Mouse (Mus musculus) kidney, postnatal 0 days (tissue): Measurements from ENCODE around the gene Rnasek. TPM values are rescaled to one million over a fixed set of nuclear protein-coding genes. Genes with fewer than 3 reads are reported as not detected.

ENCODE experiments used
- ATAC-seq: fragments of 200-750 bp; cut with Nextera tagmentation; replicated peaks from 2 replicates; pipeline ENCODE4 v1.8.0; 2017; ENCODE audit warnings: low read depth, moderate number of reproducible peaks, moderate TSS enrichment, moderate library complexity; ENCODE audit not compliant: low FRiP score
- DNase-seq: peaks from one replicate; pipeline ENCODE4 v3.0.0-alpha.2; 2016; ENCODE audit warnings: low spot score
- H3K27ac ChIP-seq: fragments of 300-500 bp; sonication (generic); 2 replicates; pipeline ENCODE4 v1.5.1; 2014; ENCODE audit warnings: mild to moderate bottlenecking
- H3K27me3 ChIP-seq: fragments of 300-500 bp; sonication (generic); 2 replicates; pipeline ENCODE4 v1.6.1; 2014; ENCODE audit warnings: low read length, mixed read lengths; ENCODE audit not compliant: insufficient read depth
- H3K36me3 ChIP-seq: fragments of 300-500 bp; sonication (generic); 2 replicates; pipeline ENCODE4 v1.6.1; 2014; ENCODE audit warnings: low read length, mixed read lengths; ENCODE audit not compliant: insufficient read depth
- H3K4me1 ChIP-seq: fragments of 300-500 bp; sonication (generic); replicated peaks from 2 replicates; pipeline ENCODE4 v1.6.1; 2014; ENCODE audit warnings: antibody characterized with exemption, low read length, mixed read lengths; ENCODE audit not compliant: insufficient read depth
- H3K4me2 ChIP-seq: fragments of 300-500 bp; sonication (generic); 2 replicates; pipeline ENCODE4 v1.6.1; 2014; ENCODE audit warnings: mild to moderate bottlenecking, low read length, moderate library complexity, mixed read lengths
- H3K4me3 ChIP-seq: fragments of 300-500 bp; sonication (generic); replicated peaks from 2 replicates; pipeline ENCODE4 v1.5.1; 2014; ENCODE audit warnings: low read depth, low read length
- H3K9ac ChIP-seq: fragments of 300-500 bp; sonication (generic); 2 replicates; pipeline ENCODE4 v1.6.1; 2014; ENCODE audit warnings: low read depth, low read length
- H3K9me3 ChIP-seq: fragments of 300-500 bp; sonication (generic); replicated peaks from 2 replicates; pipeline ENCODE4 v1.6.1; 2016; ENCODE audit warnings: low read length, inconsistent platforms, mixed read lengths
- CTCF ChIP-seq: IDR thresholded peaks from 2 replicates; pipeline ENCODE4 v1.5.1; 2016; ENCODE audit warnings: antibody characterized with exemption, low read depth, mild to moderate bottlenecking, moderate library complexity
- WGBS: fragments of 180-500 bp; shearing (Covaris S2); extraction: QIAGEN DNeasy Blood & Tissue Kit; methylation state at CpG from one replicate; pipeline ENCODE4 v1.1.7; 2014; 5-methylcytosine and 5-hydroxymethylcytosine counted together
- polyA plus RNA-seq: library from polyadenylated mRNA; unstranded; fragments of >200 nt; fragmentation: Nextera tagmentation; extraction: Ambion mirVana; gene quantifications from 2 replicates; pipeline ENCODE4 v1.2.1, GENCODE M21; 2015

The Rnasek gene
- polyA plus RNA-seq, 1 experiment from 2014 or later, result 455 TPM

- Histone ChIP-seq H3K4me1 (no peaks in the 10 kb centered on the region), H3K9ac (peak overlapping the region; percentile 59), H3K27ac (peak overlapping the region; percentile 81), H3K4me3 (peak overlapping the region; percentile 39), H3K36me3 (no peaks in the 10 kb centered on the region), H3K27me3 (peaks cover 5% of the 10 kb centered on the region), H3K9me3 (no peaks in the 10 kb centered on the region), H3K4me2 (peak overlapping the region; percentile 82)
- TF ChIP-seq CTCF, result no peak
- DNase-seq (no peak), ATAC-seq (no peak)
- 2% methylated on average over 24 of the region's 24 CpGs for whole genome bisulfite sequencing
Measured at GRCm38 (mm10) chr11:70220323-70220722, 19.3 kb downstream of the Rnasek start.

- TF ChIP-seq CTCF, result no peak
- Histone ChIP-seq H3K36me3 (no peaks in the 10 kb centered on the region), H3K4me2 (peak overlapping the region; percentile 82), H3K9ac (peak overlapping the region; percentile 59), H3K4me1 (peaks cover 3% of the 10 kb centered on the region; the same call in 1 of the 2 replicates), H3K27me3 (peaks cover 6% of the 10 kb centered on the region), H3K4me3 (peak overlapping the region; percentile 39), H3K9me3 (no peaks in the 10 kb centered on the region), H3K27ac (peak overlapping the region; percentile 81; the same call in 1 of the 2 replicates)
- no peak for DNase-seq
- WGBS, result 60% methylated on average over 7 of the region's 7 CpGs
- no peak for ATAC-seq
Measured at GRCm38 (mm10) chr11:70219873-70220272, 19.8 kb downstream of the Rnasek start.

- Histone ChIP-seq H3K4me2 (peak overlapping the region; percentile 82; the same call in 1 of the 2 replicates), H3K9me3 (no peaks in the 10 kb centered on the region), H3K27me3 (peaks cover 8% of the 10 kb centered on the region), H3K36me3 (no peaks in the 10 kb centered on the region), H3K4me1 (peaks cover 12% of the 10 kb centered on the region), H3K27ac (peak overlapping the region; percentile 14; the same call in 1 of the 2 replicates), H3K9ac (no peak overlapping the region), H3K4me3 (no peak overlapping the region)
- ATAC-seq, result no peak
- 85% methylated on average over 15 of the region's 15 CpGs for WGBS
- DNase-seq, result no peak
- TF ChIP-seq CTCF, result no peak
Measured at GRCm38 (mm10) chr11:70218741-70219470, 20.7 kb downstream of the Rnasek start.

GRCm38 (mm10) chr11:70218039-70218438 is 21.6 kb downstream of the Rnasek start:
- WGBS, result 56% methylated on average over 4 of the region's 4 CpGs
- DNase-seq, result no peak
- Histone ChIP-seq H3K36me3 (no peaks in the 10 kb centered on the region), H3K27ac (peak overlapping the region; percentile 39), H3K4me3 (no peak overlapping the region), H3K4me1 (peaks cover 16% of the 10 kb centered on the region), H3K9me3 (no peaks in the 10 kb centered on the region), H3K4me2 (no peak overlapping the region), H3K27me3 (peaks cover 8% of the 10 kb centered on the region), H3K9ac (no peak overlapping the region)
- no peak for ATAC-seq
- no peak for TF ChIP-seq CTCF

- Histone ChIP-seq H3K4me3 (no peak overlapping the region), H3K9me3 (no peaks in the 10 kb centered on the region), H3K4me2 (no peak overlapping the region), H3K9ac (no peak overlapping the region), H3K27ac (no peak overlapping the region), H3K27me3 (peaks cover 8% of the 10 kb centered on the region), H3K36me3 (no peaks in the 10 kb centered on the region), H3K4me1 (peaks cover 16% of the 10 kb centered on the region)
- ATAC-seq, result no peak
- DNase-seq, result no peak
- no peak for TF ChIP-seq CTCF
- 79% methylated on average over 3 of the region's 3 CpGs for WGBS
Measured at GRCm38 (mm10) chr11:70216103-70216502, 23.5 kb downstream of the Rnasek start.

- H3K27ac ChIP-seq, result no peak overlapping the region
- H3K36me3 ChIP-seq, result no peaks in the 10 kb centered on the region
- H3K4me3 ChIP-seq, result no peak overlapping the region
- ATAC-seq (no peak), DNase-seq (no peak)
- H3K4me1 ChIP-seq, result peaks cover 16% of the 10 kb centered on the region
- 15% methylated on average over 22 of the region's 22 CpGs for WGBS
- peaks cover 8% of the 10 kb centered on the region for H3K27me3 ChIP-seq
- H3K4me2 ChIP-seq, result peak overlapping the region; percentile 50; the same call in 1 of the 2 replicates
- H3K9me3 ChIP-seq, result no peaks in the 10 kb centered on the region
- TF ChIP-seq CTCF, result no peak
- no peak overlapping the region for H3K9ac ChIP-seq
Measured at GRCm38 (mm10) chr11:70215301-70215700, 24.3 kb downstream of the Rnasek start.

GRCm38 (mm10) chr11:70214856-70215209 is 24.8 kb downstream of the Rnasek start:
- peaks cover 8% of the 10 kb centered on the region for H3K27me3 ChIP-seq

More at GRCm38 (mm10) chr11:70214856-70215209, 24.8 kb downstream of the Rnasek start:
- H3K9ac ChIP-seq, result peak overlapping the region; percentile 48; the same call in 1 of the 2 replicates
- ATAC-seq (peak; percentile 15; the same call in 1 of the 2 replicates), DNase-seq (no peak)
- no peak for TF ChIP-seq CTCF
- H3K4me1 ChIP-seq, result peaks cover 16% of the 10 kb centered on the region
- peak overlapping the region; percentile 23 for H3K4me3 ChIP-seq
- no peak overlapping the region for H3K27ac ChIP-seq
- no peaks in the 10 kb centered on the region for H3K9me3 ChIP-seq
- peak overlapping the region; percentile 50 for H3K4me2 ChIP-seq
- WGBS, result 10% methylated on average over 18 of the region's 18 CpGs
- H3K36me3 ChIP-seq, result no peaks in the 10 kb centered on the region
